1 mouse cellular context compared by ENCODE assay signal in the genomic region with DNA sequence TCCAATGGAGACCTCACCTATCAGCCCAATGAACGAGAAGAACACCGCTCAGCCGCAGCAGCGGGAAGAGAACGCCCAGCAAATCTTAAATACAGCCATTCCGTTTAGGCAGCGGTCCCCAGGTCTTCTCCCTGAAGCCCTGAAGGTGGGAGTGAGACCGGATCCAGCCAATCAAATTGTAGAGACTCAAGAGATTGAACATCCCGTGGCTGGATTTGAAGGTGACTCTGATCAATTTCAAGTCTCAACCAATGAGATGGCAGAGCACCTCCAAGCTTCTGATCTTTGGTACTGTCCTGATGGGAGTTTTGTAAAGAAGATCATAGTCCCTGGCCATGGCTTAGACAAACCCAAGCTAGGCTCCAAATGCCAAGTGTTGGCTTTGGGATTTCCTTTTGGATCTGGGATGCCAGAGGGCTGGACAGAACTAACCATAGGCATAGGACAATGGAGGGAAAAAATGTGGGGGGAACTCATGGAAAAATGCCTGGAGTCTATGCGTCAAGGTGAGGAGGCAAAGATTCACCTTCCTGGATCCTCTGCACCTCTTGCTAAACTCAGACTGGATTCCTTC.
TF ChIP-seq lines count a peak whose summit lies in the region.

No protein-coding gene starts in this region.

TF ChIP-seq in ES-E14, 5 proteins besides CTCF, POLR2A, EP300 and RAD21 (continued from another document):
- TF ChIP-seq HCFC1 (IDR thresholded peaks at IDR 0.05; ENCODE audit: borderline replicate concordance, insufficient read depth, low read length): no peak
